Mouse (Mus musculus): Measurements from ENCODE around the gene Prkca.

DNA sequence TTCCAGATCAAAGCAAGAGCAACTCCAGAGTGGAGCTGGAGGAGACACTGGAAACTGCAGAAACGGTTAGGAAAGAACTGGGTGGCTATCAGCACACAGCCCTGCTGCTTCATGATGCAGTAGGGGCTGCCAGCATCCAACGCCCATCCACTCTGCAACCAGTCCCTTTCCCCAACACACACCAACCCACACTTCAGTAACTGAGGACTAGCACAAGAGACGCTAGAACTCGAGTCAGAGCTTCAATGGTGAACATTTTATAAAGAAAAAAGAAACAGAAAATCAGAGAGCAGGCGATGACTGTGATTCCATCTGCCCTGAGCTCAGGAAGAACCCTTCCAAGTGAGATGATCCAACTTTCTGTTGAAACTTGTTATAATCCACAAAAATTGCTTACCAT, 31.2 kb downstream of the Prkca start:
- TF ChIP-seq POLR2A (IDR thresholded peaks at IDR 0.05; ENCODE audit: control insufficient read depth, low read depth, low read length) (no peak), CTCF (IDR thresholded peaks at IDR 0.05; ENCODE audit: control insufficient read depth, insufficient read depth, insufficient replicate concordance, low read depth, low read length) (no peak)
